Mouse (Mus musculus) left cerebral cortex, postnatal 4 days (tissue): ENCODE results near the gene Tpmt. TPM values are rescaled to one million over a fixed set of nuclear protein-coding genes. Genes with fewer than 3 reads are reported as not detected.

Source experiments
- DNase-seq: peaks from one replicate; pipeline ENCODE4 v3.0.0-alpha.2; 2022
- intact Hi-C: fragments of 180-260 bp; cut with DNase I; formaldehyde crosslinking; loops from one replicate; pipeline ENCODE4 v1.15.1; 2025
- total RNA-seq, 2 experiments: library from RNA; stranded (reverse); gene quantifications; 2 replicates each; pipeline ENCODE4 v1.2.3; 2021

Tpmt gene
- total RNA-seq, 2 experiments from 2014 or later, result 11.8 to 14.8 TPM

GRCm38 (mm10) chr13:47043030-47043680 is 1.4 kb downstream of the Tpmt start, which contains the start of gene Kdm1b:
Kdm1b (plus strand) TSS chr13:47043499.
- intact Hi-C loops, result no loop called here

GRCm38 (mm10) chr13:47042024-47042633 is 2.4 kb downstream of the Tpmt start:
- no peak for DNase-seq
- intact Hi-C loops, result no loop called here

More at GRCm38 (mm10) chr13:47043030-47043680, 1.4 kb downstream of the Tpmt start, which contains the start of gene Kdm1b:
- DNase-seq, result peak; percentile 99

GRCm38 (mm10) chr13:47040061-47040460 is 4.5 kb downstream of the Tpmt start:
- intact Hi-C loops, result no loop called here
- no peak for DNase-seq

GRCm38 (mm10) chr13:47037946-47038345 is 6.6 kb downstream of the Tpmt start:
- no peak for DNase-seq
- intact Hi-C loops, result no loop called here

- intact Hi-C loops, result no loop called here
- DNase-seq, result no peak
Measured at GRCm38 (mm10) chr13:47033602-47034001, 10.9 kb downstream of the Tpmt start.

GRCm38 (mm10) chr13:47030376-47031107 is 14.0 kb downstream of the Tpmt start:
- no peak for DNase-seq
- intact Hi-C loops, result no loop called here

- DNase-seq, result no peak
- intact Hi-C loops, result no loop called here
Measured at GRCm38 (mm10) chr13:47020798-47021197, 23.7 kb downstream of the Tpmt start.

GRCm38 (mm10) chr13:47019774-47020173 is 24.8 kb downstream of the Tpmt start:
- intact Hi-C loops, result loop anchor here (5.0 kb wide), 1 partner anchor 292 kb away; the partner anchor contains the start of gene Nup153
- no peak for DNase-seq

GRCm38 (mm10) chr13:47017259-47017658 is 27.3 kb downstream of the Tpmt start:
- intact Hi-C loops, result loop anchor here (5.0 kb wide), 1 partner anchor 290 kb away; the partner anchor contains the start of gene Nup153
- peak; percentile 63 for DNase-seq

GRCm38 (mm10) chr13:47015195-47015501 is 29.4 kb downstream of the Tpmt start:
- no peak for DNase-seq
- intact Hi-C loops, result loop anchor here (5.0 kb wide), 1 partner anchor 288 kb away; the partner anchor contains the start of gene Nup153

- intact Hi-C loops, result loop anchor here (5.0 kb wide), 3 partner anchors 82 to 287 kb away; partner anchors contain the start of gene Nup153
- DNase-seq, result peak; percentile 77
Measured at GRCm38 (mm10) chr13:47014334-47015194, 30.0 kb downstream of the Tpmt start, which contains the start of gene Nhlrc1. Nhlrc1 (minus strand) TSS chr13:47014850.

GRCm38 (mm10) chr13:47013740-47014139 is 30.8 kb downstream of the Tpmt start:
- intact Hi-C loops, result loop anchor here (5.0 kb wide), 2 partner anchors 81 to 176 kb away; no protein-coding TSS in a partner anchor
- DNase-seq, result no peak

- intact Hi-C loops, result no loop called here
- no peak for DNase-seq
Measured at GRCm38 (mm10) chr13:47001590-47001989, 42.9 kb downstream of the Tpmt start.

- intact Hi-C loops, result no loop called here
- no peak for DNase-seq
Measured at GRCm38 (mm10) chr13:46999498-46999897, 45.0 kb downstream of the Tpmt start.

- no peak for DNase-seq
- intact Hi-C loops, result no loop called here
Measured at GRCm38 (mm10) chr13:46997355-46997754, 47.2 kb downstream of the Tpmt start.

GRCm38 (mm10) chr13:46993274-46993551 is 51.3 kb downstream of the Tpmt start:
- peak; percentile 50 for DNase-seq
- intact Hi-C loops, result no loop called here

- DNase-seq, result peak; percentile 29
- intact Hi-C loops, result no loop called here
Measured at GRCm38 (mm10) chr13:46992516-46993273, 51.8 kb downstream of the Tpmt start.

GRCm38 (mm10) chr13:46990376-46991011 is 54.0 kb downstream of the Tpmt start:
- DNase-seq, result peak; percentile 44
- intact Hi-C loops, result no loop called here

- DNase-seq, result no peak
- intact Hi-C loops, result no loop called here
Measured at GRCm38 (mm10) chr13:46987941-46988340, 56.6 kb downstream of the Tpmt start.
